Mouse (Mus musculus): ENCODE measurements around the gene Arhgap17. TPM values are rescaled to one million over a fixed set of nuclear protein-coding genes. Genes with fewer than 3 reads are reported as not detected.

The Arhgap17 gene
- polyA plus RNA-seq, 1 experiment from 2014 or later: 6.8 TPM

- Histone ChIP-seq H3K27me3 (ENCODE audit: insufficient read depth, low read length) (no peaks in the 10 kb centered on the region), H3K9ac (replicated peaks) (no peak overlapping the region), H3K4me1 (ENCODE audit: insufficient read depth) (no peaks in the 10 kb centered on the region), H3K4me2 (ENCODE audit: low read depth, low read length) (no peak overlapping the region), H3K4me3 (ENCODE audit: low read depth, low read length) (no peak overlapping the region), H3K9me3 (ENCODE audit: low read length) (no peaks in the 10 kb centered on the region), H3K36me3 (replicated peaks; ENCODE audit: insufficient read depth, low read length) (peaks cover 63% of the 10 kb centered on the region), H3K27ac (ENCODE audit: low read depth) (no peak overlapping the region)
- DNase-seq (no peak), ATAC-seq (no peak)
- WGBS (ENCODE audit: insufficient replicate concordance): 65% methylated on average over 5 of the region's 5 CpGs
- TF ChIP-seq CTCF (IDR thresholded peaks at IDR 0.05; ENCODE audit: low read depth): no peak
- TF ChIP-seq EP300 (IDR thresholded peaks at IDR 0.05; ENCODE audit: low read depth): no peak
These were observed 57.9 kb downstream of the Arhgap17 start for GRCm38 (mm10) chr7:123311836-123312235.

DNA sequence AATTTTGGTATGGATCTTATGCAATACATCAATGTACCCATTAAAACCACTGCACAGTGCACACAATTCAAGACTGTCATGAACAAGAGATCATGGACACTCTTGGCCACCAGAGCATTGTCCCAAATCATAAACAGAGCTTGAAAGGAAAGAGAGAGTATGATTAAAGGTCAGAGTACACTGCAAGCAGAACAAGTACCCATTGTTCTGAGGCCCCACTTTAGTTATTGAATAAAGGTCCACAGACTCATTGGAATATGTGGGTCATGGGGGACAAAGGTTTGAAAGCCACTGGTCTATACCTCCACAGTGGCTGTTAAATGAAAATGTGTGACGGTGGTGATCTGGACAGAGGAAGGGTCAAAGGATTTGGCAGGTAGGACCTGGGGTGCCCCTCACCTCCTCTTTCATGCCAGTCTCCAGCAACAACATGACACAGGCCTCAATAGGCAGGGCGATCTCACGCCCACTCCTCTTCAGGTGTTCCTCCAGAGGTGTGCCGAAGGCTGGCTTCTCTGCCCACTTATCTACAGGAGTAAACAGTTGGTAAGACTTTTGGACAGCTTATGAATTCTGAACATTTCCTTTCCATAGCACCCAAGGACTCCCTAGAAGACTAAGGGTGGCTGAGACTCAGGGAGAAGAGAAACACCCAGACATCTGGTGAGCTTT lies 61.7 kb downstream of the Arhgap17 start:
- H3K4me2 ChIP-seq (ENCODE audit: low read depth, low read length): no peak overlapping the region
- H3K9me3 ChIP-seq (ENCODE audit: low read length): no peaks in the 10 kb centered on the region
- H3K4me1 ChIP-seq (ENCODE audit: insufficient read depth): no peaks in the 10 kb centered on the region
- H3K27ac ChIP-seq (ENCODE audit: low read depth): no peak overlapping the region
- WGBS (ENCODE audit: insufficient replicate concordance): 92% methylated on average over 4 of the region's 4 CpGs
- no peak for DNase-seq
- TF ChIP-seq EP300 (IDR thresholded peaks at IDR 0.05; ENCODE audit: low read depth) (no peak), CTCF (IDR thresholded peaks at IDR 0.05; ENCODE audit: low read depth) (no peak)
- ATAC-seq: no peak
- H3K9ac ChIP-seq (replicated peaks): no peak overlapping the region
- peaks cover 78% of the 10 kb centered on the region for H3K36me3 ChIP-seq (replicated peaks; ENCODE audit: insufficient read depth, low read length)
- H3K4me3 ChIP-seq (ENCODE audit: low read depth, low read length): no peak overlapping the region
- no peaks in the 10 kb centered on the region for H3K27me3 ChIP-seq (ENCODE audit: insufficient read depth, low read length)

GRCm38 (mm10) chr7:123307236-123307635 lies 62.5 kb downstream of the Arhgap17 start:
- Histone ChIP-seq H3K4me3 (ENCODE audit: low read depth, low read length) (no peak overlapping the region), H3K9me3 (ENCODE audit: low read length) (no peaks in the 10 kb centered on the region), H3K27me3 (ENCODE audit: insufficient read depth, low read length) (no peaks in the 10 kb centered on the region), H3K4me1 (ENCODE audit: insufficient read depth) (no peaks in the 10 kb centered on the region), H3K9ac (replicated peaks) (no peak overlapping the region), H3K4me2 (ENCODE audit: low read depth, low read length) (no peak overlapping the region), H3K27ac (ENCODE audit: low read depth) (no peak overlapping the region), H3K36me3 (replicated peaks; ENCODE audit: insufficient read depth, low read length) (peaks cover 86% of the 10 kb centered on the region)
- 89% methylated on average over 8 of the region's 8 CpGs for WGBS (ENCODE audit: insufficient replicate concordance)
- ATAC-seq (no peak), DNase-seq (no peak)
- no peak for TF ChIP-seq CTCF (IDR thresholded peaks at IDR 0.05; ENCODE audit: low read depth)
- no peak for TF ChIP-seq EP300 (IDR thresholded peaks at IDR 0.05; ENCODE audit: low read depth)

DNA sequence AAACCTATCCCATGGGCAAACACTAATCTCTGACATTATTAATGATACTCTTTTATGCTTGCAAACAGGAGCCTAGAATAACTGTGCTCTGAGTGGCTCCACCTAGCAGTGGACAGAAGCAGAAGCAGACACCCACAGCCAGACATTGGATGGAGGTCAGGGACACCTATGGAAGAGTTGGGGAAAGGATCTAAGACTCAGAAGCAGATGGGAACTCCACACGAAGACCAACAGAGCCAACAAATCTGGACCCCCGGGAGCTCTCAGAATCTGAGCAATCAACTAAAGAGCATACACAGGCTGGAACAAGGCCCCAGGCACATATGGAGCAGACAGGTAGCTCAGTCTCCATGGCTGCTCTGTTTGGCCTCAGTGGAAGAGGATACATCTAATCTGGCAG lies 64.3 kb downstream of the Arhgap17 start:
- Histone ChIP-seq H3K9ac (replicated peaks) (no peak overlapping the region), H3K36me3 (replicated peaks; ENCODE audit: insufficient read depth, low read length) (peaks cover 75% of the 10 kb centered on the region), H3K9me3 (ENCODE audit: low read length) (no peaks in the 10 kb centered on the region), H3K27me3 (ENCODE audit: insufficient read depth, low read length) (no peaks in the 10 kb centered on the region), H3K4me3 (ENCODE audit: low read depth, low read length) (no peak overlapping the region), H3K4me1 (ENCODE audit: insufficient read depth) (no peaks in the 10 kb centered on the region), H3K27ac (ENCODE audit: low read depth) (no peak overlapping the region), H3K4me2 (ENCODE audit: low read depth, low read length) (no peak overlapping the region)
- DNase-seq: no peak
- ATAC-seq: no peak
- WGBS (ENCODE audit: insufficient replicate concordance): 92% methylated on average over 2 of the region's 2 CpGs
- no peak for TF ChIP-seq CTCF (IDR thresholded peaks at IDR 0.05; ENCODE audit: low read depth)
- no peak for TF ChIP-seq EP300 (IDR thresholded peaks at IDR 0.05; ENCODE audit: low read depth)

- Histone ChIP-seq H3K4me1 (ENCODE audit: insufficient read depth) (no peaks in the 10 kb centered on the region), H3K9ac (replicated peaks) (no peak overlapping the region), H3K27me3 (ENCODE audit: insufficient read depth, low read length) (no peaks in the 10 kb centered on the region), H3K27ac (ENCODE audit: low read depth) (no peak overlapping the region), H3K4me3 (ENCODE audit: low read depth, low read length) (no peak overlapping the region), H3K36me3 (replicated peaks; ENCODE audit: insufficient read depth, low read length) (peaks cover 79% of the 10 kb centered on the region), H3K9me3 (ENCODE audit: low read length) (no peaks in the 10 kb centered on the region), H3K4me2 (ENCODE audit: low read depth, low read length) (no peak overlapping the region)
- DNase-seq: no peak
- no peak for TF ChIP-seq EP300 (IDR thresholded peaks at IDR 0.05; ENCODE audit: low read depth)
- TF ChIP-seq CTCF (IDR thresholded peaks at IDR 0.05; ENCODE audit: low read depth): no peak
- ATAC-seq: no peak
- WGBS (ENCODE audit: insufficient replicate concordance): 54% methylated on average over 3 of the region's 3 CpGs
These were observed 69.5 kb downstream of the Arhgap17 start for GRCm38 (mm10) chr7:123300258-123300657.

- no peak for DNase-seq
- peaks cover 78% of the 10 kb centered on the region for H3K36me3 ChIP-seq (replicated peaks; ENCODE audit: insufficient read depth, low read length)
These were observed 71.5 kb downstream of the Arhgap17 start for GRCm38 (mm10) chr7:123298225-123298624.

More at GRCm38 (mm10) chr7:123298225-123298624, 71.5 kb downstream of the Arhgap17 start:
- no peak for ATAC-seq
- Histone ChIP-seq H3K4me2 (ENCODE audit: low read depth, low read length) (no peak overlapping the region), H3K27me3 (ENCODE audit: insufficient read depth, low read length) (no peaks in the 10 kb centered on the region), H3K27ac (ENCODE audit: low read depth) (no peak overlapping the region), H3K9me3 (ENCODE audit: low read length) (no peaks in the 10 kb centered on the region), H3K9ac (replicated peaks) (no peak overlapping the region), H3K4me3 (ENCODE audit: low read depth, low read length) (no peak overlapping the region), H3K4me1 (ENCODE audit: insufficient read depth) (no peaks in the 10 kb centered on the region)
- 68% methylated on average over 3 of the region's 3 CpGs for whole genome bisulfite sequencing (ENCODE audit: insufficient replicate concordance)
- TF ChIP-seq EP300 (IDR thresholded peaks at IDR 0.05; ENCODE audit: low read depth) (no peak), CTCF (IDR thresholded peaks at IDR 0.05; ENCODE audit: low read depth) (no peak)

Data from liver, postnatal 0 days (tissue).